Mouse (Mus musculus) forebrain, embryonic 14.5 days (tissue): ENCODE results near the gene Cpne4. TPM values are rescaled to one million over a fixed set of nuclear protein-coding genes. Genes with fewer than 3 reads are reported as not detected.

Experiments used
- ATAC-seq: fragments of 200-750 bp; cut with Nextera tagmentation; 2 replicates; pipeline ENCODE4 v1.8.0; 2017; ENCODE audit warnings: mild to moderate bottlenecking, moderate library complexity
- DNase-seq: peaks from one replicate; pipeline ENCODE4 v3.0.0-alpha.2; 2015; ENCODE audit warnings: low spot score
- H3K27ac ChIP-seq: fragments of 300-500 bp; sonication (generic); 2 replicates; pipeline ENCODE4 v1.5.1; 2014; ENCODE audit warnings: low read depth, mild to moderate bottlenecking, control low read depth, low read length, moderate library complexity
- H3K27me3 ChIP-seq: fragments of 300-500 bp; sonication (generic); replicated peaks from 2 replicates; pipeline ENCODE4 v1.6.1; 2014; ENCODE audit warnings: low read length, control low read depth, mixed read lengths; ENCODE audit not compliant: control insufficient read depth, insufficient read depth
- H3K36me3 ChIP-seq: fragments of 300-500 bp; sonication (generic); 2 replicates; pipeline ENCODE4 v1.6.1; 2014; ENCODE audit warnings: low read length, control low read depth; ENCODE audit not compliant: control insufficient read depth, insufficient read depth
- H3K4me1 ChIP-seq: fragments of 300-500 bp; sonication (generic); 2 replicates; pipeline ENCODE4 v1.6.1; 2014; ENCODE audit warnings: antibody characterized with exemption, low read length, control low read depth; ENCODE audit not compliant: control insufficient read depth, insufficient read depth
- H3K4me2 ChIP-seq: fragments of 300-500 bp; sonication (generic); 2 replicates; pipeline ENCODE4 v1.6.1; 2014; ENCODE audit warnings: mild to moderate bottlenecking, control low read depth, low read length
- H3K4me3 ChIP-seq: fragments of 300-500 bp; sonication (generic); 2 replicates; pipeline ENCODE4 v1.5.1; 2014; ENCODE audit warnings: low read depth, low read length, control low read depth
- H3K9ac ChIP-seq: fragments of 300-500 bp; sonication (generic); 2 replicates; pipeline ENCODE4 v1.6.1; 2014; ENCODE audit warnings: mild to moderate bottlenecking, low read length, control low read depth, moderate library complexity
- H3K9me3 ChIP-seq: fragments of 300-500 bp; sonication (generic); replicated peaks from 2 replicates; pipeline ENCODE4 v1.6.1; 2016; ENCODE audit warnings: low read length, control low read depth, mixed read lengths; ENCODE audit not compliant: control insufficient read depth
- WGBS: fragments of 180-500 bp; shearing (Covaris S2); extraction: QIAGEN DNeasy Blood & Tissue Kit; methylation state at CpG from one replicate; pipeline ENCODE4 v1.1.7; 2014; 5-methylcytosine and 5-hydroxymethylcytosine counted together
- polyA plus RNA-seq: library from polyadenylated mRNA; unstranded; fragments of >200 nt; fragmentation: Nextera tagmentation; extraction: Ambion mirVana; gene quantifications from 2 replicates; pipeline ENCODE4 v1.2.1, GENCODE M21; 2014

The Cpne4 gene
- polyA plus RNA-seq, 1 experiment from 2014 or later, result 15.6 TPM

GRCm38 (mm10) chr9:104646348-104646994 lies 99.4 kb downstream of the Cpne4 start:
- H3K9me3 ChIP-seq, result no peaks in the 10 kb centered on the region
- no peak for DNase-seq
- no peaks in the 10 kb centered on the region for H3K4me1 ChIP-seq
- H3K4me2 ChIP-seq, result no peak overlapping the region
- no peaks in the 10 kb centered on the region for H3K36me3 ChIP-seq
- 70% methylated on average over 5 of the region's 5 CpGs for WGBS
- no peak for ATAC-seq
- no peak overlapping the region for H3K27ac ChIP-seq
- no peak overlapping the region for H3K4me3 ChIP-seq
- H3K9ac ChIP-seq, result no peak overlapping the region
- H3K27me3 ChIP-seq, result no peaks in the 10 kb centered on the region

- Histone ChIP-seq H3K36me3 (no peaks in the 10 kb centered on the region), H3K4me3 (no peak overlapping the region), H3K4me2 (no peak overlapping the region), H3K9me3 (no peaks in the 10 kb centered on the region), H3K27me3 (no peaks in the 10 kb centered on the region), H3K9ac (no peak overlapping the region), H3K27ac (no peak overlapping the region), H3K4me1 (no peaks in the 10 kb centered on the region)
- WGBS, result 65% methylated on average over 9 of the region's 9 CpGs
- ATAC-seq (no peak), DNase-seq (peak; percentile 34)
These were observed 105.7 kb downstream of the Cpne4 start for GRCm38 (mm10) chr9:104652691-104653261.

GRCm38 (mm10) chr9:104659758-104660157 lies 112.7 kb downstream of the Cpne4 start:
- DNase-seq (no peak), ATAC-seq (no peak)
- H3K4me2 ChIP-seq, result no peak overlapping the region
- H3K27me3 ChIP-seq, result no peaks in the 10 kb centered on the region
- no peak overlapping the region for H3K4me3 ChIP-seq
- H3K36me3 ChIP-seq, result no peaks in the 10 kb centered on the region
- no peak overlapping the region for H3K27ac ChIP-seq
- H3K9ac ChIP-seq, result no peak overlapping the region
- no peaks in the 10 kb centered on the region for H3K9me3 ChIP-seq
- 71% methylated on average over 4 of the region's 4 CpGs for WGBS
- H3K4me1 ChIP-seq, result no peaks in the 10 kb centered on the region

- DNase-seq (peak; percentile 76), ATAC-seq (no peak)
- Histone ChIP-seq H3K9me3 (no peaks in the 10 kb centered on the region), H3K9ac (no peak overlapping the region), H3K4me2 (no peak overlapping the region), H3K36me3 (no peaks in the 10 kb centered on the region), H3K4me1 (no peaks in the 10 kb centered on the region), H3K27ac (no peak overlapping the region), H3K27me3 (no peaks in the 10 kb centered on the region), H3K4me3 (no peak overlapping the region)
- 46% methylated on average over 1 of the region's 1 CpGs for WGBS
These were observed 129.6 kb downstream of the Cpne4 start for GRCm38 (mm10) chr9:104676665-104677064.

GRCm38 (mm10) chr9:104678571-104678970 lies 131.5 kb downstream of the Cpne4 start:
- Histone ChIP-seq H3K9me3 (no peaks in the 10 kb centered on the region), H3K9ac (no peak overlapping the region), H3K27ac (no peak overlapping the region), H3K4me2 (no peak overlapping the region), H3K27me3 (no peaks in the 10 kb centered on the region), H3K4me1 (no peaks in the 10 kb centered on the region), H3K4me3 (no peak overlapping the region), H3K36me3 (no peaks in the 10 kb centered on the region)
- DNase-seq (no peak), ATAC-seq (no peak)
- WGBS, result 81% methylated on average over 3 of the region's 3 CpGs

GRCm38 (mm10) chr9:104687051-104687450 lies 140.0 kb downstream of the Cpne4 start:
- no peak for ATAC-seq
- DNase-seq, result no peak
- Histone ChIP-seq H3K4me1 (no peaks in the 10 kb centered on the region), H3K9ac (no peak overlapping the region), H3K27me3 (no peaks in the 10 kb centered on the region), H3K27ac (no peak overlapping the region), H3K36me3 (no peaks in the 10 kb centered on the region), H3K9me3 (no peaks in the 10 kb centered on the region), H3K4me3 (no peak overlapping the region), H3K4me2 (no peak overlapping the region)
- 76% methylated on average over 3 of the region's 3 CpGs for WGBS

GRCm38 (mm10) chr9:104693145-104693544 lies 146.1 kb downstream of the Cpne4 start:
- H3K27ac ChIP-seq, result no peak overlapping the region
- 26% methylated on average over 2 of the region's 2 CpGs for WGBS
- no peak overlapping the region for H3K9ac ChIP-seq
- no peak overlapping the region for H3K4me3 ChIP-seq
- DNase-seq, result peak; percentile 77
- no peaks in the 10 kb centered on the region for H3K27me3 ChIP-seq
- H3K4me2 ChIP-seq, result no peak overlapping the region
- H3K9me3 ChIP-seq, result no peaks in the 10 kb centered on the region
- ATAC-seq, result peak; percentile 54; the same call in 1 of the 2 replicates
- H3K4me1 ChIP-seq, result 0 out of 2 replicates have a peak, but pooled peaks cover 4% of the 10 kb centered on the region
- no peaks in the 10 kb centered on the region for H3K36me3 ChIP-seq

- Histone ChIP-seq H3K4me1 (no peaks in the 10 kb centered on the region), H3K9me3 (no peaks in the 10 kb centered on the region), H3K4me3 (no peak overlapping the region), H3K27ac (no peak overlapping the region), H3K9ac (no peak overlapping the region), H3K4me2 (no peak overlapping the region), H3K36me3 (no peaks in the 10 kb centered on the region), H3K27me3 (no peaks in the 10 kb centered on the region)
- WGBS, result 92% methylated on average over 5 of the region's 5 CpGs
- DNase-seq (no peak), ATAC-seq (no peak)
These were observed 163.7 kb downstream of the Cpne4 start for GRCm38 (mm10) chr9:104710831-104711230.

- no peak for ATAC-seq
- H3K4me1 ChIP-seq, result no peaks in the 10 kb centered on the region
- no peaks in the 10 kb centered on the region for H3K36me3 ChIP-seq
- no peak overlapping the region for H3K9ac ChIP-seq
- no peaks in the 10 kb centered on the region for H3K27me3 ChIP-seq
- DNase-seq, result peak; percentile 19
- H3K9me3 ChIP-seq, result peaks cover 5% of the 10 kb centered on the region; the same call in 1 of the 2 replicates
- H3K4me2 ChIP-seq, result no peak overlapping the region
- H3K4me3 ChIP-seq, result no peak overlapping the region
- WGBS, result 63% methylated on average over 2 of the region's 2 CpGs
- no peak overlapping the region for H3K27ac ChIP-seq
These were observed 178.2 kb downstream of the Cpne4 start for GRCm38 (mm10) chr9:104725311-104725710.
